Mouse (Mus musculus): ENCODE results near the gene Cln6.
"Not testable (repeated sequence)": the region's sequence is repeated elsewhere in the genome, so short reads cannot be mapped to it uniquely, and the experiment has no call there.

The Cln6 gene

DNA sequence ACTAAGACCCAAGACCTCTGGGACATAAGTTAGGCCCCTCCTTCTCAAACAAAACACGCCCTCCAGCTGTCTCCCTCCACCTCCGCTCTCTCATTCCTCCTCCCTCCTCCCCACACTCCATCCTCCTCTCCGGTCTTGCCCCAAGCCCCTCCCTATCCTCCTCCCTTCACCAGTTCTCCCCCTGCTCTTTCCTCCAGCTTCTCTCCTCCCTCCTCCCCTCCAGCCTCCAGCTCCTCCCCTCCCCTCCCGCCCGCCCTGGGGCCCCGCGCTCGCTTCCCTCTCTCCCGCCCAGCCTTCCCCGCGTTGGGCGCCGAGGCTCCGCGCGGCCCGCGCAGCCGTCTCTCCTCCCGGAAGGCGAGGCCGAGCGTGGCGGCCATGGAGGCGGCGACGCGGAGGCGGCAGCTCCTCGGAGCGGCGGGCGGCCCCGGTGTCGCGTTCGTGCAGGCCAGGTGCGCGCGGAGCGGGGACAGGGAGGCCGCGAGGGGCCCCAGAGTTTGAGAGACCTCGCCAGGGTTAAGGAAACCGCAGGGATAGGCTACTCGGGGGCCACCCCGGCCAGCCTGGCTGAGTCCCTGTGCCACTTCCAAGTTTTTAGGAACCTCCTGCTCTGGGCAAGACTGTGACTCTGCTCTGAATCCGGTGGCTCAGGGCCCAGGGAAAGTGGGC, at the start of gene Cln6:
Gene Cln6, plus strand, starts transcription at position 280 of the 666 bp plus-strand sequence.
- DNase-seq (ENCODE audit: low read depth, low spot score): peak; percentile 88

DNA sequence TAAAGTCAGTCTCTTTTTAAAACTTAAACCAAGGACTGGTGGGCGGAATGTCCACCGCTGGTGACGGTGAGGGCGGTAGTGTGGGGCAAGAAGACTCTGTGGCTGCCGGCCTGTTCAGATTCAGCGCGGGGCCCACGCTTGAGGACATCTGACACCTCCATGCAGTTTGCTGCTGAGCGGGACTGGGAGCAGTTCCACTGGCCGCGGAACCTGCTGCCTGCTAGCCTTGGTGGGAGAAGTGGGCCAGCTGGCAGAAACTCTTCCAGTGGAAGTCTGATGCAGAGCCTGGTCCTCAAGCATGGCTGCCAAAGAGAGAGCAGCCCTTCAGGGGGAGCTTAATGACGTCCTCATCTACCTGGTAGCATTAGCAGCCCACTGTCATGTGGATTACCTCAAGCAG, 48.7 kb upstream of the Cln6 start:
- DNase-seq (ENCODE audit: low read depth, low spot score): no peak

DNA sequence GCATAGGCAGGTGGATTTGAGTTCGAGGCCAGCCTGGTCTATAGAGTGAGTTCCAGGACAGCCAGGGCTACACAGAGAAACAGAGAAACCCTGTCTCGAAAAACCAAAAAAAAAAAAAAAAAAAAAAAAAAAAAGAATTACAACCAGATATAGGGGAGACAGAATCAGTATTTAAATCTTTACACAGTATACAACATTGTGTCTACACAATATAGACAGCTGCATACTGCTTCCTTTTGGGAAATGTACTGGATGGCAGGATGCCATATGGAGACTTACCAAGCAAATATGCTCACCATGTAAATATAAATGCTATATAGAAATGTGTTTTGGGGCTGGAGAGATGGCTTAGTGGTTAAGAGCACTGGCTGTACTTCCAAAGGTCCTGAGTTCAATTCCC, 39.4 kb upstream of the Cln6 start:
- not testable (repeated sequence) for DNase-seq (ENCODE audit: low read depth, low spot score)

DNA sequence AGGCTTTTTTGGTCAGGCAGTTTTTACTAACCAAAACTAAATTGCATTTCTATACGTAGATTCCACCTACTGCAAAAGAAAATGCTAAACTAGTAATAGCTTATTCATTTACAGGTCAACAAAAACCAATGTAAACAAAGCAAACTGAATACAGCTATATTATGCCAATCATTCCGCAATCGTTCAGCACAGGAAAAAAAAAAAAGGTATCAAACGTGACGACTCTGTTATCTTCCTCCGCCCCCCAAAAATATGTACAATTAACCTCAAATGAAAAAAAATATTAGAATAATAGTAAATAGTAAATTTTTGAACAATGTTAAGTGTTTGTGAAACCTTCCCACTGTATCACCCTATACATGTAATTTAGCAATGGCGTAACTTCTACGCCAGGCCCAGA, 28.5 kb upstream of the Cln6 start:
- DNase-seq (ENCODE audit: low read depth, low spot score): no peak

DNA sequence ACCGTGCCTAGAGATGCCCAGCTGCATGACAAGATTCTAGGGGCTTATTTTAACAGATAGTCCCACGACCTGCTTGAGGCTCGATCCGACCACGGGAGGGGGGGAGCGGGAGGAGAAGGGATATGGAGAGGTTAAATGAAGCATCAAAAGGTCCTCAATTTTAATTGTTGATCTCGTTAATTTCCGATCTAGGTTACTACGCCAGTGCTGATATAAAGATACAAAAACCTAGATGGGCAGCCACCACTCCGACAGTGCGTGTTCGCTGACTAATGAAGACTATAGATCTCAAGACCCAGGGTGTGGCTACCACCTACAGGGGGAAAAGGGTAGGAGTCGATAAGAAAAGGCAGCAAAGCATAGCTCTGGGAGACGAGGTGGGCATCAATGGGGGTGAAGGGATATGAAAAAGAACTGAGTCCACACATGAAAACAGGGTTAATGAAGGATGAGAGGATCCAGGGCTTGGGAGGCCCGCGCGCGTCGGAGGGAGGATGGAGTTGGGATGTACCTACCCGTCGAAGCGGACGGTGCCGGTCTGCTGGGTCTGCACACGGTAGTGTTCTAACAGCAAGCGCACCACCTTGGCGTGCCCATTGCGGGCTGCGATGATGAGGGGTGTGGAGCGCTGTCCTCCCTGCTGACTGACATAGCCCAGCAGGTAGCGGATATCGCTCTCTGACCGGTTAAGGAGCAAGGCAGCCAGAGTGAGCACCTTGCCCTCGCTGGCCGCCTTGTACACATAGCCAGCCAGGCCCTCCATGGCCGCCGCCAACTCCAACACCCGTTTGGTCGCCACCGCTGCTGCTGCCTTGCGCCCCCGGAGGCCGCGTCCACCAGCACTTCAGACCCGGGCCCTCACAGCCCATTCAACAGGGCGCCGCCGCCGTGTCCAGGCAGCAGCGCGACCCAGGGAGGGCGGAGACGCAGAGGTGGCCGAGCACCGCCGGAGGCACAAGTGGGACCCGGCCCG, 27.8 kb upstream of the Cln6 start:
- DNase-seq (ENCODE audit: low read depth, low spot score): peak; percentile 69

DNA sequence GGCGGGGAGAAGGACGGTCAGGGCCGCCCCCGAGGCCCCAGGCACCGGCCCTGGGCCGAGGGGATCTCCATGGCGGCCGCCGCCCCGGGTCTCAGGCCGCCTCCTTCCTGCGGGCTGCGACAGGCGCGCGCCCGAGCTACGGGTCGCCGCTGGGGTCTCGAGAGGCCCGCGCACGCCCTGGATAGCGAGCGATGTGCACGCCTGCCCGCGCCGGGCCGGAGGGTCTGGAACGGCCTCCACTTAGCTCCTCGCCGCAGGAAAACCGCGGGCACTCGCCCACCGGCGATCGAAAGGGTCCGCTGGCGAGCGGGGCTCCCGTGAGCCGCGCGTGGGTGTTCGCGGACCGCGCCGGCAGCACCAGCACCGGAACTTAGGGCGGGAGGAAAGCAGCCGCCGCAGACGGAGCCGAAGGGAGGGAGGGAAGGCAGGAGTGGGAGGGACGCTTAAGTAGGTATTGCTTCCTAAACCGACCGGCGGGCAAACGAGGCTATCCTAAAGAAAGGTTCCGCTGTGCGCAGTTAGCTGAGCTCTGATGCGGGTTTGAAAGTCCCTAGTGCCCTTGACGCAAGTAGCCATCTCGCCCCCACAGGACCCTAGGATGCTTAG, 27.0 kb upstream of the Cln6 start, which contains the start of gene Fem1b:
Gene Fem1b, minus strand, starts transcription at position 419 of the 606 bp plus-strand sequence.
- peak; percentile 96 for DNase-seq (ENCODE audit: low read depth, low spot score)

DNA sequence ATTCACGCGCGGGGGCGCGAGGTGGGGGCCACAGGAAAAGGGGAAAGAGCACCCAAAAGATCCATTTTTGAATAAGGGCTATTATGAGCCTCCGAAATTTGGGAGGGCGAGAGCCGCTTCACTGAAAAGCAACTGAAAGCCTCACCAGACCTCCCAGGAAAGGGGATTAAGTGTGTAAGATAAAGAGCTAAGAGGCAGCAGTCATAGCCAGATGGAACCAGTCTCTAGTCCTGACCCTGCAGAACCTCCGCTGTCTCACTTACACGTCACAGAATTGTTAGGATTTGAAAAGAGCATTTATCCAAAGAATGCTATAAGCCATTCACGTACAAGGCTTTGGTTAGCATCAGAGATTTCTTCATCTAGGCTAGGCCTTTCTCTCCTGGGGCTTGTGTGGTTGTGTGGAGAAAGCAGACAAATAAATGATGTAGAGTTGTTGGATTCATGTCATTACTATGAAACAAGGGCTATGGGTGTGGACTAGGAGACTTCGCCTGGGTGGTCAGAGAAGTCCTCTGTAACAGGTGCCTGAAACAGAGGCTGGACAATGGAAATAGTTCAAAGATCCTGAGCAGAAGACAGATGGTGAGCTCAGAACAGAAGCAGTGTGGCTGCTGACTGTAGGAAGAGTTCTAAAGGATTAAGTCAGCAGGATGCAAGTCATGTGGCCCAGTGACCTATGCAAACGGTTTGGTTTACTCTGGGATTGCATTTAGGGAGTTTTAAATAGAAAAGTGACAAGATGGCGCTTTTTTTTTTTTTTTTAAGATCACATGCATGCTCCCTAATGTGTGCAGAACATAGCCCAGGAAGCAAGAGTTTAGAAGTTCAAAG, 26.2 kb upstream of the Cln6 start:
- no peak for DNase-seq (ENCODE audit: low read depth, low spot score)

DNA sequence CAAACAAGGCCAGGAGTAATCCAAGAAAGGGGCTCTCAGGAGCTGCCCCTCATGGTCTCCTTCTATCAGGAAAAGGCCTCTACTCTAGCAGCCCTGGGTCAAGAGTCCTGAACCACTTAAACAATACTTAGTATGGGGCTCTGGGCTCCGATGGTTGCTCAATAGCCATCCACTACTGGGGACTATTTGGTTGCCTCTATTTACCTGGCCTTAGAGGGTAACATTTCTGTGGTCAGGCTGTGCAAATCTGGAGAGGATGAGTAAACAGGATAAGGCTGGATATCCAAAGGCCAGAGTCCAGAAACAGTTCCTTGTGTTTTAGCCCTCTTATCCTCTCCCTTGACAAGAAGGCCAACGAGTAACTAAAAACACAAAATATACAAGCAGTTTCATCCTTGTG, 23.8 kb upstream of the Cln6 start:
- DNase-seq (ENCODE audit: low read depth, low spot score): no peak

DNA sequence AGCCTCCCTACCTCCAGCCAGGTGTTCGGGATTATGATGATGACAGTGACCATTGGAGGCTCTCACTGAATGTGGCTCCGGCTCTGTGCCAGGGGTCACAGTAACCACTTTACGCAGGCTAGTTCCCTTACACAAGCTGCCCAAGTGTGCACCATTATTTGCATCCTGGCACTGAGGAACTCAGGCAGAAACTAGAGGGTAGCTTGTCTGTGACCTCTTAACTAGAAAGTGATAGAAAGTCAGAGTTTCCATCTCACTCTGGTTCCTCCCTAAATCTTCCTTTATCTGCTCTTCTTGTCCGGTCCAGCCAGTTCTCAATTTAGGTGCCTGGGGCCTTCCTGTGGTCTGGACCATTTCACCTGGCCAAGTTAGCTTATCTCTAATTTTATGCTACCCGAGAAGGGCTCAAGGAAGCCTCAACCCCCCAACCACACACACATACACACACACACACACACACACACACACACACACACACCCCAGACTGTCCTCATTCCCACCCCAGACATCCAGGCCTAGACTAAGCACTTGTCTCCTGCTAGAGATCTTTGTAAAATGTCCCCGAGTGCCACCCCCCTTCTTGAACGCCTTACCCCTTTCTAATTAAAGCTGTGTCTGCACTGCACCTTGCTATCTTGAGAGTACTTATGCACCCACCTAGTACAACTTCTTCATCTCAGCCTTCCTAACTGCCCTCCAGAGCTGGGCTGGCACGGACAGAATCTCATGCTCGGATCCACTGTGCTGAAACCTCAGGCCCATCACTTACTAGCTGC, 22.1 kb upstream of the Cln6 start:
- no peak for DNase-seq (ENCODE audit: low read depth, low spot score)

DNA sequence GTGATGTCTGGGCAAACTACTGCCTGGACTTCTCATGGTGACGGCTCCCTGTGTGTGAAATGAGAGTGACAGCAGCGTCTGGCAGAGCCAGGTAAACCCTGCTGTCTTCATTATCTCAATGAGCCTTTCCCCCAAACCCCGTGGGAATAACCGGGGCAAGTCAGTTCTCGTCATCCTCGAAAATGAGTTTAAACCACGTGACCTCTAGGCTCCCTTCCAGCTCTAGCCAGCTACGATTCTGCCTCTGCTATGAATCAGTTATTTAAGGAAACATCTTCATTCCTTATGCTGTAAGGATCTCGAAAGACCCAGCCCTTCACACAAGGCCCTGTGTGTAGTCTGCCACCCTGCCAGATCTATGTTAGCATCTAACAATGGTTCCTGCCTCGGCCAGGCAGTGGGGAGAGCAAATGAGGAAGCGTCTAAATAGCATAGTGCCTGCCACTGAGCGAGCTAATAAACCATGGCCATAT, 21.4 kb upstream of the Cln6 start:
- DNase-seq (ENCODE audit: low read depth, low spot score): no peak

DNA sequence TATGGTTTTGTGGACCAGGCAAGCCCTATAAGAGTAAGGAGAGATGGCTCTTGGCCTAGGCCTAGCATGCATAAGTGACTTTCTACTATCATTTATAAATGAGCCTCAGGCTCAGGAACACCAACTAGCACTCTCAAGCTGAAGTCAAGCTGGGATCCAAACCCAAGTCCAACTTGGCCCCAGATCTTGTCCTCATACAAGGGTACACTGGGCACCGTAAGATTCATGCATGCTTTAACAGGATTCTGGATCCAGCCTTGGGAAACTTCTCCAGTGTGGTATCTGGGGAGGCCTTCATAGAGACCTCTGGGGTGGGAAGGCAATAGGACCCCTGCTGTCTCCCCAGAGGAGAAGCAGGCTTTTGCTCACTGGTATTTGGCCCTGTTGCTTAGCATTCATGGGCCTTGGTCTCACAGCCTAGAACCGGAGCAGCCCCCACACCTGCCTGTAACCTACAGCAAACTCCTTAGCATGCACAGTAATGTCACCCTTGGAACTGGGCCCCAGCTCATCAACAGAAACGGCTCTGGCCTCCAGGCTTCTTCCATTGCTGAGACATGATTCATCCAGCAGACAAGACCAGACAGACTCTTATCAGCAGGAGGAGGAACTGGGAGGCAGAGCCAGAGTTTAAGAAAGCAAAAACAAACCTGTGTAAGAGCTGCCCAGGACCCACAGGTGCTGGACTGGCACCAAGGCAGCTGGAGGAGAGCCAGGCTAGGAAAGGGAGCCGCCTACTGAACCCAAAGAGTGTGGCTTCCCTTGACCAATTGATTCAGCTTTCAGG, 20.6 kb upstream of the Cln6 start:
- no peak for DNase-seq (ENCODE audit: low read depth, low spot score)

DNA sequence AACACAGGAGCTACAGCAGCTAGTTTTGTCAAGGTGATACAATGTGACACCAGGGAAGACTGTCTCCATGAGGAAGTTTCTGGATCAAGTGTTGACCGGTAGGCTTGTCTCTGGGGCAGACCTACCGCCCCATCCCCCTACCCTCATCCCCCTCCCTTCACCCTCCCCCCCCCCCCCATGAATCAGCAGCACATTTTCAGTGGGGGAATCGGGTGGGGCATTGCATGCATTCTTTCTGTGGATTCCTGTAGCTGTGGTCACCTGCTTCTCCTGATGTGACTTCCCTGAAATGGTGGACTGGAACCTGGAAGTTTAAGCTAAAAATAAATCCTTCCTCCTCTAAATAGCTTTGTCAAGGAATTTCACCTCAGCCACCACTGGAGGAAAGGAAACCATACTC, 19.1 kb upstream of the Cln6 start:
- no peak for DNase-seq (ENCODE audit: low read depth, low spot score)

DNA sequence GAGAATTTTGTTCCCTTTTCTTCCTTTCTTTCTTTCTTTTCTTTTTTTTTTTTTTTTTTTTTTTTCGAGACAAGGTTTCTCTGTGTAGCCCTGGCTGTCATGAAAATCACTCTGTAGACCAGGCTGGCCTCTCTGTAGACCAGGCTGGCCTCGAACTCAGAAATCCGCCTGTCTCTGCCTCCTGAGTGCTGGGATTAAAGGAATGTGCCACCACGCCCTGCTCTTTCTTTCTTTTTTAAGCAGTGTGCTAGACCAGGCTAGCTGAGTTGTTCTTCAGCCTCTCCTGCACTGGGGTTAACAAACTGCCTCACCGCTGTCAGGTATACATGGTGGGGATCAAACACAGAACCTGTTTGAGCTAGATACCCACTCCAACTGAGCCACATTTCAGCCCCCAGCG, 18.7 kb upstream of the Cln6 start:
- DNase-seq (ENCODE audit: low read depth, low spot score): not testable (repeated sequence)

DNA sequence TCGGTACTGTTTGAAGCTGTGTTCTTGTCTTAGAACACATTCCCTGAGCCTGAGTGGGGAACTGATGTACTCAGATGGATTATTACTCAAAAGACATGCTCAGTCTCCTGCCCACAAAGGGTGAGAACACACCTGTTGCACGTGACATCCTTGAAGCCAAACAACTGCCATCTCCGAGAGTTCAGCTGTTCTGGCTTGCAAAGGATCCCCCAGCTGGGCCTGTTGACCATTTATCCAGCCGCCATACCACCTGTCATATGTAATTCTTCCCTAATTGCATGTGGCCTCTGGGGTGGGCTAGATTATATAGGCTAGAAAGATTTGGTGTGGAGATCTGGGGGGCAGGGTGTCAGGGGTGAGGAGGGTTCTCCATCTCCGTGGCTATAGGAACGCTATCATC, 17.8 kb upstream of the Cln6 start:
- DNase-seq (ENCODE audit: low read depth, low spot score): no peak

DNA sequence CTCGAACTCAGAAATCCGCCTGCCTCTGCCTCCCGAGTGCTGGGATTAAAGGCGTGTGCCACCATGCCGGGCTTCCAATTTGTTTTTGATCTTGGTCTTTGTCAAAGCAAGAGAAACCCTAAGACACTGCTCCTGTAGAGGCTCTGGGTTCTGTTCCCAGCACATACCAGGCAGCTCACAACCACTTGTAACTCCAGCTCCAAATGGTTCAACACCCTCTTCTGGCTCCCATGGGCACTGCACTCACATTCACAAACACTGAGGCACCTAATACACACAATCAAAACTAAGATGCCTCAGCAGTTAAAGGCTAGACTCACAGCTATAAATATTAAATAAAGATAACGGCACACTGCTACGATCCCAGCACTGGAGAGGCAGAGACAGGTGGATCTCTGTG, 16.8 kb upstream of the Cln6 start:
- no peak for DNase-seq (ENCODE audit: low read depth, low spot score)

DNA sequence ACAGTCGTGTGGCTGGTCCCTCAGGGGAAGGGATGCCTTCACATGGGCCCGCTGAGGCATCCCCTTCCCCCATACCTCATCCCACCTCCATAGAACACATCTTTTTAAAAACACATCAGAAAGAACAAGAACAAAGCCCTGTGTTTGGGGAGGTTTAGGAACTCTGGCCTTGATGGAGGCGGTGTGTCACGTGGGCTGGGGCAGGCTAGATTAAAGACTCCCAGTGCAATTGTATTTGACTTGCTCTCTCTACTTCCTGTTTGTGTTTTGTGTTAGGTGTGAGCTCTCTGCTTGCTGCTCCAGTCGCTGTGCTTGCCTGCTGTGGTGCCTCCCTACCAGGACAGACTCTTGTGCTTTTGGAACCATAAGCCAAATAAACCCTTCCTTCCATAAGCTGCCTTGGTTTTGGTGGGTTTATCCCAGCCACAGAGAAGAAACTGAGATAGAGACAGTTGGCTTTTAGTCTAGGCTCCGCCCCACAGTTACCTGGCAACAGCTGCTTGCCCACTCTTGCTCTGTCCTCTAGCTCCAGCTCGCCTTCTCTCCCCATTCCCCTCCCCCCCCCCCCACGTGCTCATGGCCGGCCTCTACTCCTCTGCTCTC, 12.7 kb upstream of the Cln6 start:
- DNase-seq (ENCODE audit: low read depth, low spot score): peak; percentile 46

DNA sequence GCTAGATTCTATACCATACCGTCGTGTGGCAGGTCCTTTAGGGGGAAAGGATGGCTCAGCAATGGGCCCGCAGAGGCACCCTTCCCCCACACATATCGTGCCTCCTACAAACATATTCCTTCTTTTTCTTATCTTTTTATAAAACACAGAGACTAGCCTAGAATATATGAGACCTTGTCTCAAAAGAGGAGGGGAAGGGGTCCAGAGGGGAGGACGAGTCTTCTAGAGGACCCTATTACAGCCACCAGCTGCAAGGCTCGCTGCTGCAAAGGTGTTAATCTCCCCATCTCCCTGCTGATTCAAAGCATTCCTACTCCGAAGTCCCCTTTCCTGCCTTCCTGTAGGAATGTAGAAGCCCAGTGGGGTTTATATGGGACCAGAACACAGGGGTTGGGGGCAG, 12.1 kb upstream of the Cln6 start:
- DNase-seq (ENCODE audit: low read depth, low spot score): no peak

DNA sequence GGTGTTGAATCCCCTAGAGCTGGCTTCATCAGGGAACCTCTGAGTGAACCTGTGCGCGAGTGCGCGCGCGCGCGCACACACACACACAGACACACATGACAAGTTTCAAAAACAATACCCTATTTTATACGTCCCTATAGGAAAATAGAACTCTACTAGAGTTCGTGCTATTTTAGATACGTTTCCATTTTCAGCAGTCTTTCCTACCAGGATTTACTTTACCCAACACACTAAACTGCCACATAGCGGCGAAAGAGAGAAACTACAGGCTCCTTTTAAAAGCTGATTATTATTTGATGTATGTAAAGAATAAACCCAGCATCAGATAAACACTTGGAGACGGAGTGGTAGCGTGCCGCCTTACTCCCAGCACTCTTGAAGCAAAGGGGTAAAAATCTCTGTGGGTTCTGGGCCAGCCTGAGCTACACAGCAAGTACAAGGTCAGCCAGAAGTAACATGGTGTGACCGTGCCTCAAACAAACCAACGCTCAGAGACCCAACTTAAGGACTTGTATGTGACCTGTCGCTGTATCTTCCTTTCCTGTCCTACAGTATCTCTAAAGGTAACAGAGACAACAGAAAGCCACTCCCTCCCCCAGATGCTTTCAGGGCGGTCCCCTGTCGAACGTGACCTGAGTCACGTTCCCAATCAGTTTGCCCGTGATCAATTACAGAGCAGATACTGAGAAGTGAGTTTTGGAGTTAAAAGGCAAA, 10.5 kb upstream of the Cln6 start:
- peak; percentile 51 for DNase-seq (ENCODE audit: low read depth, low spot score)

DNA sequence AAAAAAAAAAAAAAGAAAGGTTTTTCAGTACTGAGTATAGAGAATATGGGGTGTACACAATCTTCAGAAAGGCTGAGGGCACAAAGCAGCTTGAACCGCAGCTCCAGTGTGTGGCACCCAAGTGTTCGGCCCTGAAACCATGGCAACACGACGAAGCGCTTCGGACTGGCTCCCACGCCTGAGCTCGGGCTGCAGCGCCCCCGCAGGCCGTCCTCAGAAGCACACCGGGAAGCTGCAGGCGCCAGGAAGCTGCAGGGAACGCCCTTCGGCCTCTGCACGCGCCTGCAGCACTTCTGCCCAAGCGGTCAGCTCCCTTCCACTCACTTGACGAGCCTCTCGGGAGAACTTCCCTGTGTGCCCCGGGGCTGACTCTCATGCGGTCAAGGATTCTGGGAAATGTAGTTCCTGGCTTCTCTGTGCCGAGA, 9.9 kb upstream of the Cln6 start:
- DNase-seq (ENCODE audit: low read depth, low spot score): peak; percentile 95

All from CD4-positive, CD25-positive, alpha-beta regulatory T cell, adult 2 months (primary cell).